Mouse (Mus musculus): Measurements from ENCODE around the gene Serpina5. TPM values are rescaled to one million over a fixed set of nuclear protein-coding genes. Genes with fewer than 3 reads are reported as not detected.

Gene Serpina5
- polyA plus RNA-seq, 1 experiment from 2014 or later: not detected

DNA sequence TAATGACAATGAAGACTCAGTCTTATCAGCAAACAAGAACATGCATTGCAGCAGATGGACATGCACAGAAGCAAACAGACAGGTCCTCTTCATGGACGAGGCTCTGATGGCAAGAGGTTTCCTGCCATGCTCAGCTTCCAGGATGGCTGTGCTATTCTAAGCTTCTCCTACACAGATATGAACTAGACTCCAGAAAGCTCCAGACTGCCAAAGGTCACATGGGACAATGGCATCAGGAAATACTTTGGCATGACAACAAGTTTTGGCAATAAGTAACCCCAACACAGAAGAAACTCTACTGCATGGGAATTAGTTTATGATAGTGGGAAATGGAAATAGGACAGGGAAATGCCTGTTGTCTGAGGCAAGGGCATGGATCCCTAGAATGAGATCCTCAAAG, 42.4 kb downstream of the Serpina5 start:
- ATAC-seq (ENCODE audit: insufficient read depth): no peak
- no peaks in the 10 kb centered on the region for H3K27me3 ChIP-seq (ENCODE audit: insufficient read depth, low read length)
- no peak overlapping the region for H3K4me2 ChIP-seq
- 68% methylated on average over 1 of the region's 1 CpGs for WGBS
- no peak overlapping the region for H3K27ac ChIP-seq (ENCODE audit: low read depth)
- H3K4me3 ChIP-seq (ENCODE audit: low read depth, low read length): no peak overlapping the region
- H3K36me3 ChIP-seq (ENCODE audit: insufficient read depth): no peaks in the 10 kb centered on the region
- DNase-seq: no peak
- H3K9me3 ChIP-seq (ENCODE audit: low read depth, low read length): no peaks in the 10 kb centered on the region
- no peaks in the 10 kb centered on the region for H3K4me1 ChIP-seq (ENCODE audit: insufficient read depth)
- TF ChIP-seq CTCF (IDR thresholded peaks at IDR 0.05; ENCODE audit: low read depth): no peak
- no peak overlapping the region for H3K9ac ChIP-seq

DNA sequence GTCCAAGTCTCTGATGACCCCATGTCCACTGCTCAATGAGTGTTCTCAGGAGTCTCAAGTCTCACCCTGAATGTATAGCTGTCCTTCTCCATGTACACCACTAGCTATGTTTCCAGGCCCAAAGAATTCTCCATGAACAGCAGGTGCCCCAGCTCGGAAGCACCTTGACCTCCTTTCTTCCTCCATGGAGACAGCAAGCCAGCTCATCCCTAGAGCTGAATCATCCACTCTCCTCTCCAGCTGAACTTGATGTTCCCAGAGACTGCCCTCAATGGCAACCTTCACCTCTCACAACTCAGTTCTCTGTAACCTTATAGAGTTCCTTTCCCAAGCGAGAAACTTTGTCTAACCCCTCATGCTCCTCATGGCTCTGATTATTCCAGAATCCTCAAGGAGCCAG, 44.7 kb downstream of the Serpina5 start:
- Histone ChIP-seq H3K36me3 (ENCODE audit: insufficient read depth) (no peaks in the 10 kb centered on the region), H3K27ac (ENCODE audit: low read depth) (no peak overlapping the region), H3K9me3 (ENCODE audit: low read depth, low read length) (no peaks in the 10 kb centered on the region), H3K4me1 (ENCODE audit: insufficient read depth) (no peaks in the 10 kb centered on the region), H3K4me3 (ENCODE audit: low read depth, low read length) (no peak overlapping the region), H3K9ac (no peak overlapping the region), H3K4me2 (no peak overlapping the region), H3K27me3 (ENCODE audit: insufficient read depth, low read length) (no peaks in the 10 kb centered on the region)
- DNase-seq: no peak
- TF ChIP-seq CTCF (IDR thresholded peaks at IDR 0.05; ENCODE audit: low read depth): no peak
- 75% methylated on average over 2 of the region's 2 CpGs for WGBS
- ATAC-seq (ENCODE audit: insufficient read depth): no peak

DNA sequence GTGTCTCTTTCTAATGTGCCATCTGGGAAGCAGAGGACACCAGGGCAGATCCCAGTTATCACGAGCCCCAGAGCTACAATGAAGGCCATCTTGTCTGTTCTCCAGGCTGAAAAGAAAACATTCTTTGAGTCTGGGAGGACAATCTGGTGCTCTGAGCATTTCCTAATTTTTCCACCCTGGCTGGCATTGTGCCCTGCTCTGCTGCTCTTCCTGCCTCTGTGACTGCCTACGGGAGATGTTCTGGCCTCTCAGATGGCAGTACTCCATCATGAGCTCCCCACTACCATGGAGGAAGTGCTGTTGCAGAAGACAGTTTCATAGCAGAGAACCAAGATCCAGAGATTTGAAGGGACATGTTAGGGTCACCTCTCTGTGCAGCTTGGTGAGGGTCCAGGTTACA, 51.1 kb downstream of the Serpina5 start:
- Histone ChIP-seq H3K9me3 (ENCODE audit: low read depth, low read length) (no peaks in the 10 kb centered on the region), H3K9ac (no peak overlapping the region), H3K4me1 (ENCODE audit: insufficient read depth) (no peaks in the 10 kb centered on the region), H3K36me3 (ENCODE audit: insufficient read depth) (no peaks in the 10 kb centered on the region), H3K4me2 (no peak overlapping the region), H3K27me3 (ENCODE audit: insufficient read depth, low read length) (no peaks in the 10 kb centered on the region), H3K4me3 (ENCODE audit: low read depth, low read length) (no peak overlapping the region), H3K27ac (ENCODE audit: low read depth) (no peak overlapping the region)
- ATAC-seq (ENCODE audit: insufficient read depth) (no peak), DNase-seq (no peak)
- WGBS: 57% methylated on average over 2 of the region's 2 CpGs
- no peak for TF ChIP-seq CTCF (IDR thresholded peaks at IDR 0.05; ENCODE audit: low read depth)

DNA sequence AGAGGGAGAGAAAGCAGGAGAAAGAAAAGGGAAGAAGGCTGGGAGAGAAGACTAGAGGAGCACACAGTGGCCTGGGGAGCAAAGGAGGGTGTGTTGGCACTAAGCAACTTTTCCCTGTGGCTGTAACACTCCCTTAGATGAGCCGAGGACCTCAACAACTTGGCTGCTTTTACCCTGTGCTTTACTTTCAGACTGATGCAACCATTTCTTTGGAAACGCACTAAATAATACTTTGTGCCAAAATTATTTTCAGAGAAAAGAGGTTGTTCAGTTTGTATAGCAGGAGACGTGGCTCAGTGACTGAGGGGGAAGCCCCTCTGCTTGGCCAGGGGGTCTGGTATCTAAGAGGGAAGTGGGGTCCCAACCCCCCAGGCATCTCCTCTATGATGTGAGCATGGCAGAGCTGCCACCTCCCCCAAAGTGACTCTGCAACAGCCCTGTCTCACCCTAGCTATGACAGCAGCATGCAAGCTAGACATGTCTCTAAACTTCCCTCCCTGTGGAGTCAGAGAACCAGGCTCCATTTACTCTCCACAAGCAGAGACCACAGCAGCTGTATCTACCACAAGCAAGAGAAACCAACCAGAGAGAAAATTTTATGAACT, 52.2 kb downstream of the Serpina5 start:
- no peak overlapping the region for H3K4me2 ChIP-seq
- no peaks in the 10 kb centered on the region for H3K9me3 ChIP-seq (ENCODE audit: low read depth, low read length)
- ATAC-seq (ENCODE audit: insufficient read depth): no peak
- no peaks in the 10 kb centered on the region for H3K27me3 ChIP-seq (ENCODE audit: insufficient read depth, low read length)
- no peaks in the 10 kb centered on the region for H3K36me3 ChIP-seq (ENCODE audit: insufficient read depth)
- no peak overlapping the region for H3K4me3 ChIP-seq (ENCODE audit: low read depth, low read length)
- 62% methylated on average over 3 of the region's 3 CpGs for WGBS
- H3K27ac ChIP-seq (ENCODE audit: low read depth): no peak overlapping the region
- no peak for DNase-seq
- H3K9ac ChIP-seq: no peak overlapping the region
- H3K4me1 ChIP-seq (ENCODE audit: insufficient read depth): no peaks in the 10 kb centered on the region
- TF ChIP-seq CTCF (IDR thresholded peaks at IDR 0.05; ENCODE audit: low read depth): no peak

DNA sequence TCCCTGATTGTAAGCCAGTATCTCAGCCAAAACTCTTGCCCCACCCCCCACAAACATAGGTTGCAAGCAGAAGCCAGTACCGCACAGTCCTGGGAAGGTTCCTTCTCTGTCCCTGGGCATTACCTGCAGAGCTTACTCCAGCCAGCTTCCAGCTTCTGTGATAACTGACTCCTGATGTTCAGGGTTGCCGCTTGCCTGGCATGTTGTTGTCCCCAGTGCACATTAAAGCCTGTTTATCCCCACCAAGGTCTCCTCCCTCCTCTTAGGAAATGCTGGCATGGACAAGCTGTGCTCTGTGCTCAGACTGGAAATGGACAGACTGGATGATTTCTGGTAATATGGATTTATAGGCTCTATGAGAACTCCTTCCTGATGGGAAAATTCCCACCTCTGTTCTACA, 52.7 kb downstream of the Serpina5 start, which contains the start of gene Serpina3c:
Gene Serpina3c (minus strand): TSS at position 215 of the 400 bp plus-strand sequence.
- ATAC-seq (ENCODE audit: insufficient read depth): no peak
- 94% methylated on average over 2 of the region's 2 CpGs for WGBS
- Histone ChIP-seq H3K4me1 (ENCODE audit: insufficient read depth) (no peaks in the 10 kb centered on the region), H3K4me3 (ENCODE audit: low read depth, low read length) (no peak within 1 kb of the TSS), H3K27ac (ENCODE audit: low read depth) (no peak within 1 kb of the TSS), H3K4me2 (no peak within 1 kb of the TSS), H3K36me3 (ENCODE audit: insufficient read depth) (no peaks in the 10 kb centered on the region), H3K9me3 (ENCODE audit: low read depth, low read length) (no peaks in the 10 kb centered on the region), H3K27me3 (ENCODE audit: insufficient read depth, low read length) (no peaks in the 10 kb centered on the region), H3K9ac (no peak within 1 kb of the TSS)
- DNase-seq: no peak
- no peak for TF ChIP-seq CTCF (IDR thresholded peaks at IDR 0.05; ENCODE audit: low read depth)

Other genes starting within 250 kb of the Serpina5 start
- 0.24 TPM in 1 of 2 replicates, not detected in the other for gene Serpina1a, start 237.6 kb upstream of the Serpina5 start, polyA plus RNA-seq (2014; fragmentation: Nextera tagmentation; extraction: Ambion mirVana)
- not detected in 2 replicates for gene Serpina1c, start 196.2 kb upstream of the Serpina5 start, polyA plus RNA-seq (2014; fragmentation: Nextera tagmentation; extraction: Ambion mirVana)
- gene Serpina1e, start 142.1 kb upstream of the Serpina5 start, polyA plus RNA-seq (2014; fragmentation: Nextera tagmentation; extraction: Ambion mirVana): 0.16 TPM in 1 of 2 replicates, not detected in the other
- gene Serpina11, start 111.2 kb upstream of the Serpina5 start, polyA plus RNA-seq (2014; fragmentation: Nextera tagmentation; extraction: Ambion mirVana): not detected in 2 replicates
- gene Serpina9, start 87.4 kb upstream of the Serpina5 start, polyA plus RNA-seq (2014; fragmentation: Nextera tagmentation; extraction: Ambion mirVana): not detected in 2 replicates
- not detected in 2 replicates for gene Serpina12, start 56.7 kb upstream of the Serpina5 start, polyA plus RNA-seq (2014; fragmentation: Nextera tagmentation; extraction: Ambion mirVana)
- gene Serpina3a, start 11.6 kb downstream of the Serpina5 start, polyA plus RNA-seq (2014; fragmentation: Nextera tagmentation; extraction: Ambion mirVana): not detected in 2 replicates
- gene Serpina3b, start 26.9 kb downstream of the Serpina5 start, polyA plus RNA-seq (2014; fragmentation: Nextera tagmentation; extraction: Ambion mirVana): not detected in 2 replicates
- not detected in 2 replicates for gene Serpina3c, start 52.8 kb downstream of the Serpina5 start, polyA plus RNA-seq (2014; fragmentation: Nextera tagmentation; extraction: Ambion mirVana)
- gene Serpina3f, start 113.4 kb downstream of the Serpina5 start, polyA plus RNA-seq (2014; fragmentation: Nextera tagmentation; extraction: Ambion mirVana): 0.12 TPM in 1 of 2 replicates, not detected in the other
- gene Serpina3g, start 135.1 kb downstream of the Serpina5 start, polyA plus RNA-seq (2014; fragmentation: Nextera tagmentation; extraction: Ambion mirVana): 0.50 and 0.99 TPM in 2 replicates
- not detected in 2 replicates for gene Serpina3i, start 162.0 kb downstream of the Serpina5 start, polyA plus RNA-seq (2014; fragmentation: Nextera tagmentation; extraction: Ambion mirVana)
- gene Serpina3j, start 213.4 kb downstream of the Serpina5 start, polyA plus RNA-seq (2014; fragmentation: Nextera tagmentation; extraction: Ambion mirVana): not detected in 2 replicates
- gene Serpina3k, start 237.4 kb downstream of the Serpina5 start, polyA plus RNA-seq (2014; fragmentation: Nextera tagmentation; extraction: Ambion mirVana): not detected in 2 replicates
- gene Serpina3m, start 237.4 kb downstream of the Serpina5 start, polyA plus RNA-seq (2014; fragmentation: Nextera tagmentation; extraction: Ambion mirVana): not detected in 2 replicates